Mouse (Mus musculus) embryo, embryonic 11.5 days (tissue): ENCODE data around the gene Pex26.

ENCODE experiments used
- DNase-seq: peaks from one replicate; pipeline ENCODE4 v3.0.0-alpha.2; 2012; ENCODE audit warnings: low read depth, low spot score

Pex26 gene

DNA sequence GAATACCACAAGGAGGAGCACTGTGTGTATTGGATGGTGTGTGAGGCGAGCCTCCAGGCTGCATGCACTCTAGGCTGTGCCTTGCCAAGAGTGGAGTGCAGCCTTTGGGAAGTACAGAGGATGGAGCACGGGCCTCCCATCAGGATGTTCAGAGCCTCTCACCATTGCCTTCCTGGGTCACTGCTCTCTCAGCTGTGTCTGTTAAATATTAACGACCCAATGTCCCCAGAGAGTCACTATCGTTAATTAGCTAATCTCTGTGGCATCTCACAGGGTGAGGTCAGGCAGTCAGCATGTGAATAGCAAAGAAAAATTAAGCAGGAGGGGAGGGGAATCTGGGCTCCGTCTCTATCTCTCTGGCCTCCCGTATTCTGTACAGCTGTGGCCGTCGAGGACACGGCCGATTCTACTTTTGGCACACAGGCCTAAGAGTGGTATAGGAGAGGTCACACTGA, 17.3 kb upstream of the Pex26 start:
- no peak for DNase-seq

DNA sequence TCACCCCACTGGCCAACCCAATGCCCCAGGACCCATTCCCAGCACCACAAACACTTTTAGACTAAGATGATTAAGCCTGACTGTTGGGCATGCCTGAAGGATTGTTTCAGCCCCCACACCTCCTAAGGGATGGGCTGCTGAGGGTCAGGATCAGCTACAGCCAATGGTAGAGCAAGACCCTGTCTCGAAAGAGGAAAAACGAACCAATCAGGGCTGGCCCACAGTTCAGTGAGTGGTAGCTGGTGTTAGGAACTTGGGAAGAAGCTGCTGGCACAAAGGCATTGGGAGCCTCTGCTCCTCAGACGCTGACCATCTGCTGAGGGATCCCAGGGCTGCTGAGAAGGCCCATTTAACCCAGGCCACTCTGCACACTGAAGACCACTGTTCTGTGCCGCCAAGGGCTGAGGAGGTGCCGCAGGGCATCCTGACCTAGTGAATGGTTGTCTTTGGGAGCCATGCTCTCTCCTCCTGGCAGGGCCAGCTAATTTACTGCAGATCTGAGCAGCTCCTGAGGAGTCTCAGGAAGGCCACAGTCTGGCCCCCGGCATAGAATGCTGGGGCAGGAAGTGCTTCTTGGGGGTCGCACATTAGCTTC, 16.0 kb upstream of the Pex26 start:
- no peak for DNase-seq

DNA sequence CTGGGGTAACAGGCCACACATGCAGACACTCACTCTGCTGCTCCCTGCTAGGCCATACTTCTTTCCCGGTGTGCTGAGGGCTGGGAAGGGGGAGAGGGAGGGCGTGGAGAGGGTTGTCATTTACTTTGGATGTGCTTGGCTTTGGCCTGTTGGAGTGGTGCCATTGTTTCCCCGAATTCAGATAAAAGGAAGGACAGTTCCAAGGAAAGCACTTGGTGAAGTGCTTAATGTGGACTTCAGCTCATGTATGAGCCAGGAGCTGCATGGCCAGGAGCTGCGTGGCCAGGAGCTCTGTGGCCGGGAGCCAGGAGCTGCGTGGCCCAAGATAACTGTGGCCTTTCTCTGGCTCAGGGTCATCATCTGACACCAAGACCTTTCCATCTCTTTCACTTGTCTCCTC, 12.4 kb upstream of the Pex26 start:
- DNase-seq: no peak

DNA sequence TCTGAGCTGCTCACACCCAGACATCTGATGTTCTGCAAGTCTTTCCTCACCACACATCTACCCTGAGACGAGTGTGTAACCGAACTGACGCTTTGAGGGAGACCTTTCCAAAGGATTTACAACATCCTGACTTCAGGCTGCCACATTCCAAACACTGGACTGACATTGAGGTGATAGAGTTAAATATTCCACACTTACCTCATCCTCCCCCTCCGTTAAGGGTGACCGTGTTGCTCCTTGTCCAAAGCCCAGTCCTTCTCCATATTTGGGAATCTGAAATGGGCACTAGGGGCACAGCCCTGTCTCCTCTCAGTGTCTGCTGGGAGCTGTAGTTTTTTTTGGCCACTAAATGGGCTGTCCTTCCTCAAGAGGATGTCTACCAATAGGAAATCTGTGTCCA, 10.0 kb upstream of the Pex26 start:
- no peak for DNase-seq

DNA sequence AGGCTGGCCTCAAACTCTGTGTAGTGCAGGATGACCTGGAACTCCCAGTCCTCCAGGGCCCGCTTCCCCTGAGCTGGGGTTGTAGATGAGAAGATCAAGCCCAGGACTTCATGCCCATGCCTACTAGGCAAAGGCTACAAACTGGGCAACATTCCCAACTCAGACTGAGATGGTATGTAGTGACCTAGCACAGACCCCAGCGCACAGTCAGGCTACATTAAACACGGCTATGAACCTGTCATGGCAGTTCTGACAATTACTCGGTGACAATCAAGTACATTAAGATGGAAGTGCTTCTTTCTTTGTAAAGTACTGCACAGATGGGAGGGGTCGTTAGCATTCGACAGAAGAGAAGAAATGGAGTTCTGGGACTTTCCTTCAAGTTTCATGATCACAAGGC, 8.7 kb upstream of the Pex26 start:
- no peak for DNase-seq

DNA sequence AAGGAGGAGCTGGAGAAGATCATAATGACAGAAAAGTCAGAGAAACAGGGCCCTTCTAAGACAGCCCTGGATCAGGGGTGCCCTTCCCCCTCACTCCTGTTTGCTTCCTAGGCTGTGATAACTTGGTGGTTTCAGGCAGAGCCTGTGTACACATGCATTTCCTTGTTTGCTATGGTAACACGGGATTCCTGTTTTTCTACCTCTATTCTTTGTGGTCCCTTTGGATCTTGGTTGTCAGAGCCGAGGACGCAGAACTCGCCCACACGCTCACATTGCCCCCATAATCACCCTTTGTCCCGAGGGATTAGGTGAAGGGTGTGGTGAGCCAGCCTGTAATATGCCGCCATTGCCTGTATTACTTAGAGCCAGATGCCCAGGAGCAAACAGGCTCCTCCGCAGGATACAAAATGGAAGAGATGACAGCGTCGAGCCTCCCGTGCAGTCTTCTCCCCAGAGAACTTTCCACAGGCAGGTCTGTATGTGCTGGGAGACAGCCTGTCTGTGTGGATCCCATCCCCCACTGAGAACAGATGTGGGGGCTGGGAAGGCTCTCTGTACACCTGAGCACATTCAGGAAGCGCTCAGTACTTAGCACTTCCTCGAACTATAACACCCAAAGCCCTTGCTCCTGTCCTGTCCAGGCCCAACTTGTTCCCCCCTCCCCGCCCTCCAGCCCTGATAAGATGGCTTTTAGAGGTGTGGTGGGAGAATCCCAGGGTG, 7.3 kb upstream of the Pex26 start:
- DNase-seq: no peak

DNA sequence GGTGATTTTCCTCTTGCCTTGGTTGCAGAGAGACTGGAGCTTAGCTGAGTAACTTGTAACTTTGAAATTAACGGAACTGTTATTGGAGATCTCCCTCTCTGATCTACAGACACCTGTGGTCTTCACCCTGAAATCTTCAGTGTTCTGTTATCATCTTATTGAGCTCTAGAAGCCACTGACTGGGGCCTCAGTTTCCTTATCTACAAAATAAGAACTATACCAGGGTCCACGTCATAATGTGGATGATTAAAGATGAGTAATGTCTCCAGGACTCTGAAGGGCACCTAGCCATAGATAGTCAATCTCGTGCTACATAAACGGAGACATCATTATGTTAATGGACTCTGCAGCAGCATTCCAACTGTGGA, 6.8 kb upstream of the Pex26 start:
- no peak for DNase-seq

DNA sequence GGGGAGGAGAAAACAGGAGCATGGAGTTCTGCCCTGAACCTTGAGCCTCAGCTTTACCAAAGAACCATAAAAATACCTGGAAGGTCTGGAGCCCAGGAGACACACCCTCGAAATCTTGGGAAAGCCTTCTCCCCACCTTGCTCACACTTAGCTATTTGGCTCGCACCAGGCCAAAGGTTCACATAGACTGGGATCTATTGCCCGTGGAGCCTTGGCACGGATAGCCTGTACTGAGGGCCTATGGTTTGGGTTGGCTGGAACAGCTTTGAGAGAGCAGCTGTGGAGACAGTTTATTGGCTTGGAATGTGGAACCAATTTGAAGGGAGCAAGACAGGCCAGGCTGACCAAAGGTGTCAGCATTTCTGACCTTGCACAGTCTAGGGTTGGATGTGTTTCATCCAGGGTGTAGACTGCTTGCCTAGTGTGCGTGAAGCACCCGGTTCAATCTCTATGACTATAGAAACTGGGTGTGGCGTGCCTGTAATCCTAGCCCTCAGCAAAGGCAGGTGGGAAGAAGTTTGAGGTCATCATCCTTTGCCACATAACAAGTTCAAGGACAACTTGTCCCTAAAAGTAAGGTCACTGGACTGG, 6.3 kb upstream of the Pex26 start:
- no peak for DNase-seq

DNA sequence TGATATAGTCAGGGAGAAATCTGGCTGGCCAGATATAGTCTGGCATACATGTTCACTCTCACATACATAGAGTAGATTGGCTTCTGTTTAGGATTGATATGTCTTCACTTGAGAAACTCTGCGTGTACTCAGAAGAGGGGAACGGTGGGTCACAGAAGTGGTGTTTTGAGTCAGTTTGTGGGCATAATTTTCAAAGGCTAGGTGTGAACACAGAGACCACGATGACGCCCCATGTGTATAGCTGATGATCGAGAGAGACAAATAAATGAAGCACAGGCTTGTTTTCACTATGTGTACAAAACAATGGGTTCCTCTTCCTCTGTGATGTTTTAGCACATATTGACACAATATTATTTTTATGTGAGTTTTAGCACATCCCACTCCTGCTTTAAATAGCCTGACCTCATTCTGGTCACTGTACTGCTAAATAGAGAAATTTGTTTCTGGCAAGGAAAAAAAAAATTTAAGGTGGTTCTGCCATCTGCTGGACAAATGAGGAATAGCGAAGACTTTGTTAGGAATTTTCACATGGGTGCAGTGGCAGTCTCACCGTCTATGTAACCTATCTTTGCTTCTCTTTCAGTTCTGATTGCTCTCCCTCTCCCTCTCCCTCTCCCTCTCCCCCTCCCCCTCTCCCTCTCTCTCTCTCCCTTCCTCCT, 4.6 kb upstream of the Pex26 start:
- peak; percentile 53 for DNase-seq

DNA sequence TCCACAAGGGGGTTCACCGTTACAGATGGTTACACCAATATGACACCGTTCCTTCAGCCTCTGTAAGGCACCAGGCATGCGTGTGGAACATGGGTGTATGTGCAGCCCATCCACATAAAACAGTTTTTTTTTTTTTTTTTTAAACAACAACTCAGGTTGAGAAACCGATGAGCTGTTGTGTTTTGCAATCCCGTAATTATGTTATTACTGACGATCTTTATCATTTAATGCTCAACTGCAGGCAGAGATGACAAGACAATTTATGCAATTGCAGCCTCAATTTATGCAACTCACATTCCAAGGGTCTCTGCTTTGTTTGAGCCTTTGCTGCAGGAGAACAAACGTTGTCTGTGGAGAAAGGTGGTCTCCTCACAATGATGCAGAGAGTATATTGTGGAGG, 3.6 kb upstream of the Pex26 start:
- DNase-seq: no peak

DNA sequence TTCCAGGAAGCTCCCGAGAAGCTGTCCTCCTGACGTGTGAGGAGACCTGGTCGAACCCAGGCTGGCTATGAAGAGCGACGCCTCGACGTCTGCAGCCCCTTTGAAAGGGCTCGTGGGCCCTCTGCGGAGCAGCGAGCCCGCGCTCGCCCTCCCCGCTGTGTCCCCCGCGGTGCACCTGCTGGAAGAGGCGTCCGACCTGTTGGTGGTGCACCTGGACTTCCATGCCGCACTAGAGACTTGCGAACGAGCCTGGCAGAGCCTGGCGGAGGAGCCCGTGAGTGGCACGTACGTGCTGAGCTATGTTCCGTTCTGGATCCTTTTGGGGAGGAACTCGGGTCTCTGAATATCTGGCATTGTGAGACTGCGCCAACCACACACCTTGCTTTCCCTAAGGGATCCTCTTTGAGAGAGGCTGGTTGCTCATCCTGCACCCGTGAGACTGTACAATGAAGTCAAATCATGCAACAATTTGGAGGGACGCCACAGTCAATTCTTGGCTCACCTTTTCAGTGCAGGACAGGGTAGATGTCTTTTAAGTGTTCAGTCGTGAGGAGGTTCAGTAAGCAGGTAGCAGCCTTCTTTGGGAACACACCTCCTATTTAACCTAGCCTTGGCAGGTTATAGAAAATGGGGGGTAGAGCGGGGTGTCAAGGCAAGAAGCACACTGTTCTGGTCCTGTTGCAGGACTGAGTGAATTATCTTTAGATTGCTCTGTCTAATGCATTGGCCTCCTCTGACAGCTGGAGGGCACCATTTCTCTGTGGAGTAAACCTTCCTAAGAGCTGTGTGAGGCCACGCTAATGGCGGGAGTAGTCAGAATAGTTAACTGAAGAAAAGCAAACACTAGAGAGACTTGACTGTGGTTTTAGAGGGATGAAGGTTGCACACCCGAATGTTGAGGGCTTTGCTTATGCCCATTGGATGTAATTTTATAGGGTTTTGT, 1.0 kb downstream of the Pex26 start:
- peak; percentile 45 for DNase-seq

DNA sequence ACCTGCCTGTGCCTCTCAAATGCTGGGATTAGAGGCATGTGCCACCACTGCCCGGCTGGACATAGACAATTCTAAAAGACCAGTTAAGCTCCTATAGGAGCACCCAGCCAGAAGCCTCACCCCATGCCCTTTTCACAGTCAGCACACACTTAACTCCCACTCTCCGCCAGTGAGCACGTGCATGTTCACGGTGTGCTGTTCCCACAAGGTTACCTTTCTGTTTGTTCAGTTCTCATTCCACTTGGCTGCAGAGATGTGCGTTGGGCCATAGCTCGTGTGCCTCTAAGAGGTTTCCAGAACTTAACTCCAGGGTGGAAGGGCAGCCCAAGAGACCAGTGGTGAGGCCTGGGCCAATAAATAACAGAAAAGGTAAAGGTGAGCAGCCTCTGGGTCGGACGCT, 1.8 kb downstream of the Pex26 start:
- DNase-seq: no peak

DNA sequence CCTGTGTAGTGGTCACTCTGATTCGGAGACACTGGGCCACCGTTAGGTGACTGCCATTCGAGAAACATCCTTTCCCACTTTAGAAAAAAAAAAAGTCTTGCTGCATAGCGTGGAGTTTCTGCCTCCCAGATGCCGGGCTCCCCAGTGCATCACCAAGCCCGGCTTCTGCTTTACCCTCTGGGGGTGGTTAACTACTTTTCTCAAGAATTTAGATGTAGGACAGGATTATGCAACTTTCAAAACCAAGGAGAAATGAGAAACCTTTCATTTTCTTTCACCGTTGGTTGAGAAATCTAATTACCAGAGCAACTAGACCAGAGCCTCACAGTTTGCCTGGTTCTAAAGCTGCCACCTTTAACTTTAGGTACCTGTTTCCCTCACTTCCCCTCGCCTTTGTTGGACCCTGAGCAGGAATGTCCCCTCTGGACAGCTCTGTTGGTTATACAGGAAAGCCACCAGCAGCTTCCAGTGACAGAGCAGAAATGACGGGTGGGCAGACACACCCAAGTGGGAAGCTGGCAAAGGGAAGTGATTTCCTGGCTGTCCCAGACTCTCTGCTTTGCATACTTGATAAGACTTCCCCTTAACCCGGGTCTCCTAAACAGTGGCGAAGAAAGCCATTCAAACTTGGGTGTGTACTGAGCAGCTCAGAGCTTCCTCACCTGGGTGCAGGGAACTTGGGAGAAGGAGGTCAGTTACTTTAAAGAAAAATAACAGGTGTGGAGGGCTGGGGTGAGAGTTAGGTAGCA, 8.0 kb downstream of the Pex26 start:
- DNase-seq: no peak

DNA sequence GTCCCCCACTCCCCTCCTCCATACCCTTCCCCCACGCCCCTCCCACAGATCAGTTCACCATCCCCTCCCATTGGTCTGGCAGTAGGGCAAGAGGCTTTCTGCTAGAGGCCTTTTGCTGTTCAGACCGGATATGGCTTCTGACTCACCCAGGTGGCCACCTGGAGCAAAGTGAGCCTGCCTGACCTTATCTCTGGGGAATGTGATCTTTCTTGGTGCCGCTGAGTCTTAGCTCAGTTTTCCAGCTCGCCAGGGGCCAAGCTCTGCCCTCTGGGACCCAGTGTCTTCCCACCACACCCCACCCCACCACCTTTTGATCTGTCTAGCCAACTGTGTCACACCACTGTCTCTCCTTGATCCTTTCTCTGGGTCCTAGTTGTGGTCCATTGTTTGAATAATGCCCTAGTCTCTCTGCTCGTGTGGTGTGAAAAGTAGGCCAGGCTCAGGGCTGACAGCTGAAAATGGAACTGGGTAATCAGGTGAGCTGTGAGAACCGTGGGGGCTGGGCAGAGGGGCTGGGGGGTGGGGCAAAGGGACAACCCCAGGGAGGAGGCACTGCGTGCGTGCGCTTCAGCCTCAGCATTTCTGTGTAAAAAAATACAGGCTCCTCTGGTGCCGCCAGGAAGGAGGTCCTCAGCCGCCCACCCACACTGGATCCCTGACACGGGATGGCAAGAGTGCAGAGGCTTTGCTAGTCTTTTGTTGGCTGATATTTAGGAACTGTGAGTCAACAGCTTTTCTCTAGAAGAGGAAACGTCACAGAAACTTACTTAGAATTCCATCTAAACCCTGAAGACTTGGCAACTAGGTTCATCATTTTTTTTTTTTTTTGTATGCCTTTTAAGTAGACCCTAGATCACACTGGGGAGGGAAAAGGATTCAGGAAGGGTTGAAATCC, 10.8 kb downstream of the Pex26 start:
- DNase-seq: no peak

DNA sequence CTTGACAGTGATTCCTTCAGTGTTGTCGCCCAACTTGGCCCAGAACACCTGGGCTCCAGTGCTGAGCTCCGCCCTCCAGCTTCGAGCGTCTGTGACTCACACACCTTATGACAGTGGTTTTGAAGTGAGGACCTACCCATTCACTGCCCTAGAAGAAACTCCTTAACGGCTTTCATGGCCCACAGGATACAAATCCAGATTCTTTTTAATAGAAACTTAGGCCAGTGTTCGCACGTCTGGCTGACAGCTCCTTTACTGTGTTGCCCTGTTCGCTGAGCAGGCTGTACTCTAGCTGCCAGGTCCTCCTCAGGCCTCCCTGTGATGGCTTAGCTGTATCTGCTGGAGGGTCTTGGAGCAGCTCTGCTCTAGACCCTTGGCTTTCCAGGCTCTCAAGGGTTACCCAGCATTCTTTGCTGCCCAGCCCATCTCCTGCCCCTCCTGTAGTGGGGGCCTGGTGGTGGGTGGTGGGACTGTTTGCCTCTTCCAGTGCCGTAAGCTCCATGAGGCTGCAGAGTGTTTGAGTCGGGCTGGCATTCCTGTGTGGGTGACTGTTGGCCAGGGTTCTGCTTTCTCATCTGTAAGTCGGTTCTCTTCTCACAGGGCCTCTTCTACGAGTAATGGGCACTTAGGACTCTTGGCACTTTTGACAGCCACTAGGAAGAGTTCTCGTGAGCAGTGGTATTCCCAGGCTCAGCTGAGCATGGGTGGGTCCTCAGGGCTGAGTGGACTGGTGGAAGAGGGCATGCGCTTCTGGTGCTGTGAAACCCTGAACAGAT, 11.7 kb downstream of the Pex26 start:
- DNase-seq: no peak

DNA sequence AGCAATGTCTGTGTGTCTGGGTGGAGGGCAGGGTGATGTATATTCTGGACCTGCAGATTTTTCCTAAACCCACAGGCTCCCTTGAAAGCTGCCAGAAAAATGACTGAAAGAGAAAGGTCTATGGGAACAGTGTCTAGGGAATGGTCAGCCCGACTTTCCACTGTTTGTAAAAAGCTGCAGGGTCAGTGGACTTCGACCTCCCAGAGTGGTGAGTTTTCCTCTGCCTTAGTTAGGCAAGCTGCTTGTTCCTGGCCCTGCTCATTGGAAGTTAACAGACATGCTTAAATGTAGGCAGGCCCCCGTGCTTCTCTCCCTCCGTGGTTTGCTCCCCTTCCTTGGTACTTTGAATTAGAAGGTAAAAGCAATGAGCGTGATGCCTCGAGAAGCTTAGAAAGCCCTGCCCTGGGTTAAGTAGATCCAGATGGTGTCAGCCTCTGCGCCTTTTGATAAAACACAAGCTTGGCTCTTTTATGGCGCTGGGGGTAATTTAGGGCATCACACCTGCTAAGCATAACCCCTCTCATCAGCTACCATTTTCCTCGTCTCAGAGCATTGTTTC, 14.4 kb downstream of the Pex26 start:
- no peak for DNase-seq

DNA sequence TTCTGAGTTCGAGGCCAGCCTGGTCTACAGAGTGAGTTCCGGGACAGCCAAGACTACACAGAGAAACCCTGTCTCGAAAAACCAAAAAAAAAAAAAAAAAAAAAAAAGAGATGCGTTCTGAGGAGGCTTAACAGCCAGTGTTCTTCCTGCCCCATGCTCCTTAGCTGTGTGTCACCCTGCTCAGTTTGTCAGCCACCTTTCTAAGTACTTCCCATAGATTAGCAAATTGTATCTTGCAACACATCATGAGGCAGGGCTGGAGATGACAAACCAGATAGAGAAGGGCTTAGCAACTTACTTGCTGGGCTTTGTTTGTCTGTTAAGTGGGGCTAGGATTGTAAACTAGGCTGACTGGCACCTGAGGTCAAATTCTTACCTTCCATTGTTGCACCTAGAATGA, 17.0 kb downstream of the Pex26 start:
- no peak for DNase-seq

DNA sequence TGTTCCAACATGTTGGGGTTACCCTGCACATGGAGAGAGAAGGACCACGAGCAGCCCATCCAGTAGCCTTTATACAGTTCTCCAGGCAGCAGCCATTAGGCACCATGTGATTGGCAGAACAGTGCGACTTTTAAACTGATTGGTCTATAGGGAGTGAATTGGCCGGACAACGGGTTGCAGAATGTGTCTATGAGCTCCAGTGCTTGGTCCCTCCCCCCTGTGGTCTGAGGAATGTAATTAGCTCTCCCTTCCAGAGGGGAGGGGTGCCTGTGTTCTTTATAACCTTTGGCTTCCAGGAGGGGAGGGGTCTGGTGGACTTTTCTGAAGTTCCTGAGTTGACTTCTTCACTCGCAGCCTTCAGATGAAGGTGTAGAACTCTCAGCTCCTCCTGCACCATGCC, 18.6 kb downstream of the Pex26 start:
- DNase-seq: no peak

DNA sequence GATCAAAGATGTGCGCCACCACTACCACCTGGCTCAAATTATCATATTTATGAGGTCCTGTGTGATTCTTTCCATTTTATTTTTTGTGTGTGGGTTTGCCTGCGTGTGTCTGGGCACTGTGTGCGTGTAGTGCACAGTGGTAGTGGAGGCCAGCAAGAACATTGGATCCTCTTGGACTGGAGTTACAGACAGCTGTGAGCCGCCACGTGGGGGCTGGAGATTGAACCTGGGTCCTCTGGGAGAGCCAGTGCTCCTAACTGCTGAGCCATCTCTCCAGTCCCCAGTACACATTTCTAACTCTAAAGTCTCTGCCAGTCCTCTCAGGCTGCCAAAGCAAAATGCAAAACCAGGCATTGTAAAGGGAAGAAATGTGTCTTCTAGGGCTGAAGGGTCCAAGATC, 23.0 kb downstream of the Pex26 start:
- DNase-seq: no peak
